Comparison of ENCODE assay signal across 9 mouse cellular contexts in genomic region chr1:90676192-90677006, GRCm38 (mm10).
DNase-seq lines count a peak whose midpoint lies in the region; ATAC-seq and TF ChIP-seq lines count a peak whose summit lies in the region.
"Had no signal": no experiment of that assay in that cellular context is flagged by ENCODE, and none has a peak within 500 bp of the region (broad histone marks: within the 10 kb centered on the region; RNA-seq: fewer than 3 reads in every experiment).

No protein-coding gene starts in this region.

- dilution Hi-C loops in CH12.LX (cut with MboI; ENCODE audit: extremely low pct_ligation_motif_present, extremely low pct_unique_long_range_greater_than_20kb, low sequenced_read_pairs) = no loop called here

- no peaks in the 10 kb centered on the region for H3K9me3 ChIP-seq in hindbrain, embryonic 14.5 days (ENCODE audit: control insufficient read depth, low read length)
- H3K9me3 ChIP-seq in hindbrain, embryonic 11.5 days (ENCODE audit: control insufficient read depth, low read length) = no peaks in the 10 kb centered on the region
- no peaks in the 10 kb centered on the region for H3K9me3 ChIP-seq in CH12.LX (replicated peaks; ENCODE audit: low read length)
- H3K9me3 ChIP-seq in forebrain, postnatal 0 days (ENCODE audit: low read length) = no peaks in the 10 kb centered on the region
- H3K9me3 ChIP-seq: liver, embryonic 15.5 days had no signal

- no peaks in the 10 kb centered on the region for H3K27me3 ChIP-seq in hindbrain, embryonic 14.5 days (ENCODE audit: control insufficient read depth, insufficient read depth, low read length)
- no peaks in the 10 kb centered on the region for H3K27me3 ChIP-seq in hindbrain, embryonic 11.5 days (ENCODE audit: control insufficient read depth, insufficient read depth, low read length)
- H3K27me3 ChIP-seq in CH12.LX (replicated peaks) = peaks cover 66% of the 10 kb centered on the region
- H3K27me3 ChIP-seq in kidney, adult 2 months (replicated peaks; ENCODE audit: control insufficient read depth, insufficient read depth, low read length) = no peaks in the 10 kb centered on the region
- H3K27me3 ChIP-seq in forebrain, postnatal 0 days (ENCODE audit: insufficient read depth, low read length) = no peaks in the 10 kb centered on the region
- H3K27me3 ChIP-seq: liver, embryonic 15.5 days had no signal

- H3K4me2 ChIP-seq in hindbrain, embryonic 14.5 days (replicated peaks) = no peak overlapping the region
- H3K4me2 ChIP-seq in hindbrain, embryonic 11.5 days (replicated peaks; ENCODE audit: low read depth, low read length) = no peak overlapping the region
- peak overlapping the region; percentile 62 for H3K4me2 ChIP-seq in CH12.LX (ENCODE audit: insufficient read depth, low read depth, poor library complexity, severe bottlenecking)
- H3K4me2 ChIP-seq in forebrain, postnatal 0 days (ENCODE audit: low read depth) = no peak overlapping the region
- H3K4me2 ChIP-seq: liver, embryonic 15.5 days had no signal

- no peak for ATAC-seq in hindbrain, embryonic 14.5 days (ENCODE audit: low FRiP score)
- no peak for ATAC-seq in hindbrain, embryonic 11.5 days (ENCODE audit: low FRiP score)
- no peak for ATAC-seq in forebrain, postnatal 0 days

- no peak overlapping the region for H3K27ac ChIP-seq in hindbrain, embryonic 14.5 days
- no peak overlapping the region for H3K27ac ChIP-seq in hindbrain, embryonic 11.5 days (ENCODE audit: low read depth, low read length)
- no peak overlapping the region for H3K27ac ChIP-seq in CH12.LX (ENCODE audit: insufficient read depth, low read depth)
- no peak overlapping the region for H3K27ac ChIP-seq in kidney, adult 2 months (ENCODE audit: insufficient read depth, low read depth, low read length)
- no peak overlapping the region for H3K27ac ChIP-seq in forebrain, postnatal 0 days (ENCODE audit: low read depth, low read length)
- H3K27ac ChIP-seq: liver, embryonic 15.5 days had no signal

- TF ChIP-seq CTCF in CH12.LX (conservative IDR thresholded peaks at IDR 0.05 in 1 of 2, IDR thresholded peaks at IDR 0.05 in 1 of 2; ENCODE audit: low read depth in 2 of 2, low read length in 2 of 2) = no peak
- no peak for TF ChIP-seq CTCF in kidney, adult 2 months (conservative IDR thresholded peaks at IDR 0.05; ENCODE audit: insufficient read depth, insufficient read length, low read depth, low read length)
- no peak for TF ChIP-seq CTCF in forebrain, postnatal 0 days (IDR thresholded peaks at IDR 0.05; ENCODE audit: low read depth)

- H3K79me2 ChIP-seq in CH12.LX (replicated peaks; ENCODE audit: control insufficient read depth, extremely low read depth, insufficient read depth, poor library complexity, severe bottlenecking) = no peaks in the 10 kb centered on the region

- in situ Hi-C loops in CH12.LX (cut with MboI; ENCODE audit: low pct_ligation_motif_present, low pct_unique_long_range_greater_than_20kb, low sequenced_read_pairs) = no loop called here

- 57% methylated on average over 9 of the region's 9 CpGs for WGBS in hindbrain, embryonic 14.5 days
- WGBS in hindbrain, embryonic 11.5 days = 64% methylated on average over 9 of the region's 9 CpGs
- 23% methylated on average over 9 of the region's 9 CpGs for WGBS in kidney, adult 2 months
- 47% methylated on average over 9 of the region's 9 CpGs for WGBS in forebrain, postnatal 0 days

- DNase-seq in hindbrain, embryonic 14.5 days (ENCODE audit: low spot score) = peak; percentile 50
- DNase-seq in hindbrain, embryonic 11.5 days (ENCODE audit: low spot score) = no peak
- DNase-seq in CH12.LX (ENCODE audit: extremely low read depth) = peak; percentile 2
- DNase-seq in gastrocnemius, postnatal 10 days = peak; percentile 63
- DNase-seq in kidney, adult 2 months = peak; percentile 50
- DNase-seq in mesoderm, embryonic 11.5 days (ENCODE audit: low read depth, low spot score) = peak; percentile 28
- DNase-seq in forebrain, postnatal 0 days = no peak
- DNase-seq in spleen, postnatal 4 days (ENCODE audit: low spot score in 2 of 2) = no peak

- no peaks in the 10 kb centered on the region for H3K4me1 ChIP-seq in hindbrain, embryonic 14.5 days (replicated peaks; ENCODE audit: control insufficient read depth, insufficient read depth, low read length)
- H3K4me1 ChIP-seq in hindbrain, embryonic 11.5 days (replicated peaks; ENCODE audit: control insufficient read depth, insufficient read depth, low read length) = no peaks in the 10 kb centered on the region
- no peaks in the 10 kb centered on the region for H3K4me1 ChIP-seq in CH12.LX (ENCODE audit: control insufficient read depth in 1 of 2, insufficient read depth in 2 of 2)
- H3K4me1 ChIP-seq in kidney, adult 2 months (ENCODE audit: control insufficient read depth, insufficient read depth, low read length) = 0 out of 2 replicates have a peak, but pooled peaks cover 2% of the 10 kb centered on the region
- H3K4me1 ChIP-seq in forebrain, postnatal 0 days (ENCODE audit: insufficient read depth) = no peaks in the 10 kb centered on the region
- H3K4me1 ChIP-seq: liver, embryonic 15.5 days had no signal

- H3K36me3 ChIP-seq in hindbrain, embryonic 14.5 days (replicated peaks; ENCODE audit: control insufficient read depth, insufficient read depth) = no peaks in the 10 kb centered on the region
- H3K36me3 ChIP-seq in hindbrain, embryonic 11.5 days (ENCODE audit: control insufficient read depth, insufficient read depth, low read length) = no peaks in the 10 kb centered on the region
- no peaks in the 10 kb centered on the region for H3K36me3 ChIP-seq in CH12.LX (replicated peaks in 1 of 2; ENCODE audit: control insufficient read depth in 1 of 2, insufficient read depth in 1 of 2, low read length in 1 of 2)
- H3K36me3 ChIP-seq in kidney, adult 2 months (ENCODE audit: control insufficient read depth, insufficient read depth, low read length) = no peaks in the 10 kb centered on the region
- no peaks in the 10 kb centered on the region for H3K36me3 ChIP-seq in forebrain, postnatal 0 days (ENCODE audit: insufficient read depth)
- H3K36me3 ChIP-seq: liver, embryonic 15.5 days had no signal

- no peak for TF ChIP-seq RAD21 in CH12.LX (IDR thresholded peaks at IDR 0.05; ENCODE audit: low read depth, low read length)

- H3K9ac ChIP-seq in hindbrain, embryonic 14.5 days = no peak overlapping the region
- H3K9ac ChIP-seq in hindbrain, embryonic 11.5 days (ENCODE audit: low read depth, low read length) = no peak overlapping the region
- H3K9ac ChIP-seq in CH12.LX (ENCODE audit: insufficient read depth, low read depth) = no peak overlapping the region
- no peak overlapping the region for H3K9ac ChIP-seq in forebrain, postnatal 0 days
- H3K9ac ChIP-seq: liver, embryonic 15.5 days had no signal

- TF ChIP-seq EP300 in CH12.LX (IDR thresholded peaks at IDR 0.05; ENCODE audit: low read length) = no peak

- no peak for TF ChIP-seq POLR2A in CH12.LX (IDR thresholded peaks at IDR 0.05; ENCODE audit: low read depth, low read length)
- TF ChIP-seq POLR2A in kidney, adult 2 months (IDR thresholded peaks at IDR 0.05; ENCODE audit: low read depth, low read length) = no peak

- no peak overlapping the region for H3K4me3 ChIP-seq in hindbrain, embryonic 14.5 days (replicated peaks; ENCODE audit: low read length)
- no peak overlapping the region for H3K4me3 ChIP-seq in hindbrain, embryonic 11.5 days (ENCODE audit: low read depth, low read length)
- H3K4me3 ChIP-seq in CH12.LX (replicated peaks in 1 of 3; ENCODE audit: low read depth in 2 of 3, low read length in 2 of 3, poor library complexity in 1 of 3) = no peak overlapping the region
- no peak overlapping the region for H3K4me3 ChIP-seq in kidney, adult 2 months (ENCODE audit: insufficient read depth, low read depth, low read length)
- no peak overlapping the region for H3K4me3 ChIP-seq in forebrain, postnatal 0 days (ENCODE audit: low read depth, low read length)
- H3K4me3 ChIP-seq: liver, embryonic 15.5 days had no signal

TF ChIP-seq in CH12.LX, 34 proteins besides CTCF, POLR2A, EP300 and RAD21:
- no peak for TF ChIP-seq JUND (conservative IDR thresholded peaks at IDR 0.05; ENCODE audit: low read depth, low read length)

Comparison
In these comparisons a context has a peak if more than half of its experiments do, and no peak if none do; other contexts are left out.
1. DNase-seq: peak in hindbrain, embryonic 14.5 days (single experiment), CH12.LX (single experiment), gastrocnemius, postnatal 10 days (single experiment), kidney, adult 2 months (single experiment) and mesoderm, embryonic 11.5 days (single experiment); none in hindbrain, embryonic 11.5 days (single experiment), forebrain, postnatal 0 days (single experiment) and spleen, postnatal 4 days (0 of 2).